Mouse (Mus musculus): ENCODE data around the gene Pola1.

DNA sequence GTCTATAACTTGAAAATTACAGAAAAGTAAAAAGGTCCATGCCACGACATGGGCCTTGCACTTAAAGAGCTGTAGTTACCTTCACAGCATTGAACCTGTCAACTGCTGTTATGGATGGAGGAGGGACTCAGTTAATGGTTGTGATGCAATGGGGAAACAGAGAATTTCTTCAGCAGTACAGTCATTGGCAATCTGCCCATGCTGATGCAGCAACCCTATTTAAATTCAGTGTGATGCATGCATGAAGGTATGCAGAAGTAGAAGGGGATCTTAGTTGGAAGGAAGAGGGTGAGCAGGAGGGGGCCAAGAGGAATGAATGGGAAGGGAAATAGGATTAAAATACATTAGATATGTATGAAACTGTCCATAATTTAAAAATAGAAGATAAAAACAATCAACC lies 262.2 kb downstream of the Pola1 start:
- TF ChIP-seq POLR2A (IDR thresholded peaks at IDR 0.05; ENCODE audit: control insufficient read depth, low read depth, low read length) (no peak), CTCF (IDR thresholded peaks at IDR 0.05; ENCODE audit: control insufficient read depth, insufficient read depth, insufficient replicate concordance, low read depth, low read length) (no peak)

Data from testis, adult 2 months (tissue).